Mouse (Mus musculus) adrenal gland (tissue): ENCODE results near the gene Lbx1.

Source experiments
- intact Hi-C: fragments of 180-260 bp; cut with DNase I; formaldehyde crosslinking; loops from one replicate; pipeline ENCODE4 v1.15.1; 2025

Lbx1 gene

GRCm38 (mm10) chr19:45234771-45235231, 811 bp downstream of the Lbx1 start:
- intact Hi-C loops, result loop anchor here (10.0 kb wide), 1 partner anchor 480 kb away; the partner anchor contains the start of gene Pax2

GRCm38 (mm10) chr19:45234191-45234770, 1.3 kb downstream of the Lbx1 start:
- intact Hi-C loops, result loop anchor here (10.0 kb wide), 1 partner anchor 479 kb away; the partner anchor contains the start of gene Pax2

GRCm38 (mm10) chr19:45233496-45234127, 2.0 kb downstream of the Lbx1 start:
- intact Hi-C loops, result loop anchor here (10.0 kb wide), 1 partner anchor 479 kb away; the partner anchor contains the start of gene Pax2

GRCm38 (mm10) chr19:45232443-45233410, 2.9 kb downstream of the Lbx1 start:
- intact Hi-C loops, result loop anchor here (10.0 kb wide), 1 partner anchor 478 kb away; the partner anchor contains the start of gene Pax2

GRCm38 (mm10) chr19:45232036-45232410, 3.6 kb downstream of the Lbx1 start:
- intact Hi-C loops, result loop anchor here (10.0 kb wide), 1 partner anchor 477 kb away; the partner anchor contains the start of gene Pax2

GRCm38 (mm10) chr19:45231383-45232035, 4.1 kb downstream of the Lbx1 start:
- intact Hi-C loops, result loop anchor here (10.0 kb wide), 1 partner anchor 477 kb away; the partner anchor contains the start of gene Pax2

- intact Hi-C loops, result loop anchor here (10.0 kb wide), 1 partner anchor 476 kb away; the partner anchor contains the start of gene Pax2
These were observed 4.7 kb downstream of the Lbx1 start for GRCm38 (mm10) chr19:45230848-45231382.

- intact Hi-C loops, result loop anchor here (10.0 kb wide), 1 partner anchor 475 kb away; the partner anchor contains the start of gene Pax2
These were observed 5.4 kb downstream of the Lbx1 start for GRCm38 (mm10) chr19:45230201-45230611.

GRCm38 (mm10) chr19:45229378-45230135, 6.1 kb downstream of the Lbx1 start:
- intact Hi-C loops, result loop anchor here (10.0 kb wide), 1 partner anchor 475 kb away; the partner anchor contains the start of gene Pax2

- intact Hi-C loops, result no loop called here
These were observed 6.8 kb downstream of the Lbx1 start for GRCm38 (mm10) chr19:45228781-45229180.

- intact Hi-C loops, result no loop called here
These were observed 7.5 kb downstream of the Lbx1 start for GRCm38 (mm10) chr19:45228097-45228496.

GRCm38 (mm10) chr19:45227671-45228070, 7.9 kb downstream of the Lbx1 start:
- intact Hi-C loops, result no loop called here

- intact Hi-C loops, result no loop called here
These were observed 8.6 kb downstream of the Lbx1 start for GRCm38 (mm10) chr19:45227049-45227448.

GRCm38 (mm10) chr19:45226246-45226645, 9.4 kb downstream of the Lbx1 start:
- intact Hi-C loops, result no loop called here

- intact Hi-C loops, result no loop called here
These were observed 10.5 kb downstream of the Lbx1 start for GRCm38 (mm10) chr19:45225130-45225529.

GRCm38 (mm10) chr19:45224286-45224559, 11.4 kb downstream of the Lbx1 start:
- intact Hi-C loops, result loop anchor here (5.0 kb wide), 2 partner anchors 213 to 523 kb away; partner anchors contain the start of gene Npm3

GRCm38 (mm10) chr19:45223413-45224285, 12.0 kb downstream of the Lbx1 start:
- intact Hi-C loops, result loop anchor here (5.0 kb wide), 2 partner anchors 214 to 524 kb away; partner anchors contain the start of gene Npm3

- intact Hi-C loops, result loop anchor here (5.0 kb wide), 2 partner anchors 215 to 525 kb away; partner anchors contain the start of gene Npm3
These were observed 13.3 kb downstream of the Lbx1 start for GRCm38 (mm10) chr19:45222141-45222782.
